Mouse (Mus musculus): ENCODE data around the gene Scd2.
A peak's percentile ranks its signal among the peaks of the same experiment; 100 is the strongest.
"Not testable (repeated sequence)": the region's sequence is repeated elsewhere in the genome, so short reads cannot be mapped to it uniquely, and the experiment has no call there.

Scd2 gene

GRCm38 (mm10) chr19:44292941-44293768, at the start of gene Scd2:
Gene Scd2 (plus strand): TSS chr19:44293674.
- peak in 1 of 2 experiments; percentile 19 for DNase-seq (ENCODE audit: low spot score in 2 of 2)

GRCm38 (mm10) chr19:44245761-44246171, 47.7 kb upstream of the Scd2 start:
- peak in 1 of 2 experiments; percentile 20 for DNase-seq (ENCODE audit: low spot score in 2 of 2)

GRCm38 (mm10) chr19:44246341-44246911, 47.0 kb upstream of the Scd2 start:
- DNase-seq (ENCODE audit: low spot score in 2 of 2) = no peak

- no peak for DNase-seq (ENCODE audit: low spot score in 2 of 2)
These were observed 46.0 kb upstream of the Scd2 start for GRCm38 (mm10) chr19:44247281-44248080.

- peak; percentile 87 to 93 for DNase-seq (ENCODE audit: low spot score in 2 of 2)
These were observed 45.2 kb upstream of the Scd2 start for GRCm38 (mm10) chr19:44248081-44248853.

GRCm38 (mm10) chr19:44248854-44249351, 44.6 kb upstream of the Scd2 start:
- no peak for DNase-seq (ENCODE audit: low spot score in 2 of 2)

GRCm38 (mm10) chr19:44251138-44251537, 42.3 kb upstream of the Scd2 start:
- not testable (repeated sequence) for DNase-seq (ENCODE audit: low spot score in 2 of 2)

GRCm38 (mm10) chr19:44251936-44252558, 41.4 kb upstream of the Scd2 start:
- no peak for DNase-seq (ENCODE audit: low spot score in 2 of 2)

- not testable (repeated sequence) for DNase-seq (ENCODE audit: low spot score in 2 of 2)
These were observed 39.4 kb upstream of the Scd2 start for GRCm38 (mm10) chr19:44254106-44254505.

GRCm38 (mm10) chr19:44257377-44257966, 36.0 kb upstream of the Scd2 start:
- DNase-seq (ENCODE audit: low spot score in 2 of 2) = no peak

- no peak for DNase-seq (ENCODE audit: low spot score in 2 of 2)
These were observed 34.0 kb upstream of the Scd2 start for GRCm38 (mm10) chr19:44259484-44259883.

GRCm38 (mm10) chr19:44260487-44260886, 33.0 kb upstream of the Scd2 start:
- no peak for DNase-seq (ENCODE audit: low spot score in 2 of 2)

- DNase-seq (ENCODE audit: low spot score in 2 of 2) = no peak
These were observed 31.7 kb upstream of the Scd2 start for GRCm38 (mm10) chr19:44261774-44262173.

GRCm38 (mm10) chr19:44263581-44263980, 29.9 kb upstream of the Scd2 start:
- DNase-seq (ENCODE audit: low spot score in 2 of 2) = no peak

GRCm38 (mm10) chr19:44264226-44264625, 29.2 kb upstream of the Scd2 start:
- DNase-seq (ENCODE audit: low spot score in 2 of 2) = no peak

- DNase-seq (ENCODE audit: low spot score in 2 of 2) = no peak
These were observed 28.2 kb upstream of the Scd2 start for GRCm38 (mm10) chr19:44265300-44265699.

GRCm38 (mm10) chr19:44265911-44266337, 27.6 kb upstream of the Scd2 start:
- no peak for DNase-seq (ENCODE audit: low spot score in 2 of 2)

GRCm38 (mm10) chr19:44266458-44266823, 27.0 kb upstream of the Scd2 start:
- DNase-seq (ENCODE audit: low spot score in 2 of 2) = no peak

GRCm38 (mm10) chr19:44266824-44267498, 26.5 kb upstream of the Scd2 start:
- peak; percentile 86 to 91 for DNase-seq (ENCODE audit: low spot score in 2 of 2)

- peak in 1 of 2 experiments; percentile 19 for DNase-seq (ENCODE audit: low spot score in 2 of 2)
These were observed 25.9 kb upstream of the Scd2 start for GRCm38 (mm10) chr19:44267499-44268002.
